Mouse (Mus musculus): ENCODE data around the gene Sptbn1. TPM values are rescaled to one million over a fixed set of nuclear protein-coding genes. Genes with fewer than 3 reads are reported as not detected.

The Sptbn1 gene
- total RNA-seq, 1 experiment from 2014 or later: 123 TPM

DNA sequence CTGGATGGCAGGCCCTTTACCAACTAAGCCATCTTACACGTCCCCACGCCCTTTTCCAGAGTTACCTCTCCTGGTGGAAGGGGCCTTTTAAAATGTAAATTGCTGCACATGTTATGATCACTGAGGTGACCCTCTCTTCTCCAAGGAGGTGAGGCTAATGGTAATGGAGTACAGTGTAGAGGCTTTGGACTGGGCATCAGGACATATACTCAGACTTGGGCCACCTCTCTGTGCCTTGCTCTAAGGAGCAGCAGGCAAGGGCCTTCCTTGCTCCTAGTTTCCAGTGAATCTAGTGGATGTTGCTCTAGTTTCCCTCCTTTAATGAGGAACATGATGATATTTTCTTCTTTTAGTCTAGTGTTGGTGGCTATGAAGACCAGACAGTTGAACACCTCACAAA, 166.8 kb downstream of the Sptbn1 start:
- ATAC-seq (replicated peaks; ENCODE audit: insufficient number of reproducible peaks, low FRiP score, low TSS enrichment, poor library complexity, severe bottlenecking): no peak

DNA sequence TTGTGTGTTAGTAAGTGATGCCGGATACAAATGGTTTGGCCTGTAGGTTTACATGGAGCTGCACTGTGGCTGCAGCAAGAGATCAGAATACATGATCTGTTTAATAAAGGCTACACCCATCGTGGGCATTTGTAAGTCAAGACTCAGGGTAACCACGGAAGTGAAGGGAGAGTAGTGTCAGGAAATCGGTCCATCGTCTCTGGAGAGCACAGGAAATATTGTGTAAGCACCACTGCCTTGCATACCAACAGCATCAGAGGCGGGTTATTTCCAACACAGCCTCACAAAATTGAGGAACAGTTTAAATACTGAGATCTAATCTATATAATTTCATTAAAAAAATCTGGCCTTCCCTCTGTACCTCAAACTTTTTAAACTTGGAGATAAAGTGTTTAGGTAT, 168.1 kb downstream of the Sptbn1 start:
- ATAC-seq (replicated peaks; ENCODE audit: insufficient number of reproducible peaks, low FRiP score, low TSS enrichment, poor library complexity, severe bottlenecking): no peak

DNA sequence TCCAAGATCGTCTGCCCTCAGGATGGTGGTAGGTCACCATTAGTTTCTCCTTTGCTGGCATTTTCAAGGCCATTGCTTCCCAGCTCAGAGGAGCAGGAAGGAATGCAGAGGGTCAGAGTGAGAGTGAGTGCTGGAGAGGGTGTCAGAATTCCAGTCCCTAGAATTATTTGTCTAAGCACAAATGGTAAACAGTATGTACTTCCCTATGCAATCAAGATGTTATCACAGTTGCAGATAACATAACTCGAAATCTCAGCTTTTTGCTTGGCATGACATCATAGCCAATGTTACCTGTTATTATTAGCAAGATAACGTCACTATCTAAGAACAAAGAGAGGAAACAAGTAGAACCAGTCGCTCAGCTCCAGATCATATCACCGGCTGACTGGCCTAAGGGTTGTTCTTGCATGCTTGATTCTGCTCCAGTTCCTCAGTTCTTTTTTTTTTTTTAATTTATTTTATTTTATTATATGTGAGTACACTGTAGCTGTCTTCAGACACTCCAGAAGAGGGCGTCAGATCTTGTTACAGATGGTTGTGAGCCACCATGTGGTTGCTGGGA, 172.7 kb downstream of the Sptbn1 start:
- ATAC-seq (replicated peaks; ENCODE audit: insufficient number of reproducible peaks, low FRiP score, low TSS enrichment, poor library complexity, severe bottlenecking): no peak

DNA sequence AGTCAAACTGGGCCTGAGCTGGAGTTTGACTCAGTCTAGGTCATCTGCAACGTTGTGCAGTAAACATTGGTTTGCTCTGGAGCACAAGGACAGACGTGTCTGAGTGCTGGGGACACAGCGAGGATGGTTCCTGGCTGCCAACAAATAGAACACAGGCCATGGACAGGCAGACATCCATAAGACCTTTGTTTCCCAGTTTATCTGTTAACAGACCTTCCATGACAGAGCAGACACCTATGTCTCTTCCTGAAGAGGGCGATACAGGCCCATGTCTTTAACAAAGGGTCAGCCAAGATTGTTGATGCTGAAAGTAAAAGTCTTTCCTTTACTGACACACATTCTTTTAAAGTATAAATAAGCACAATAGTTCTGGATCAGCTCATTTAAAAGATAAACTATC, 176.1 kb downstream of the Sptbn1 start:
- ATAC-seq (replicated peaks; ENCODE audit: insufficient number of reproducible peaks, low FRiP score, low TSS enrichment, poor library complexity, severe bottlenecking): no peak

DNA sequence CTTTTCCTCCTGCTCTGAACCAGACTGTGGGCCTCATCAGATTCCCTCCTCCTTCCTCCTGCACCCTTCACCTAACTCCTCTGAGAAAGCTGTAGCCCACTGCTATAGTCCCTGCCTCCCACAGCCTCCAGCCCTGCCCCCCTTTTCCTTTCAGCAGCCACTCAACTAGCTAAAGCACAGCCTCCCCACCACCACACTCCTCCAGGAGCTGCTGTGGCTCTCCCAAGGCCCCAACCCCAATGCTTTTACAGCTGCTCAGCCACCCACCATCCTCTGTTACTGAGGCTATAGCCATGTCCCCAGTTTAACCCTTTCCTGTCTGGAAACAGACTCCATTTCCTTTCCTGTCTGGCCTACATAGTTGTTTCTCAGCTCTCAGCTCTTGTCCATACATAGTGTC, 182.9 kb downstream of the Sptbn1 start:
- no peak for ATAC-seq (replicated peaks; ENCODE audit: insufficient number of reproducible peaks, low FRiP score, low TSS enrichment, poor library complexity, severe bottlenecking)

DNA sequence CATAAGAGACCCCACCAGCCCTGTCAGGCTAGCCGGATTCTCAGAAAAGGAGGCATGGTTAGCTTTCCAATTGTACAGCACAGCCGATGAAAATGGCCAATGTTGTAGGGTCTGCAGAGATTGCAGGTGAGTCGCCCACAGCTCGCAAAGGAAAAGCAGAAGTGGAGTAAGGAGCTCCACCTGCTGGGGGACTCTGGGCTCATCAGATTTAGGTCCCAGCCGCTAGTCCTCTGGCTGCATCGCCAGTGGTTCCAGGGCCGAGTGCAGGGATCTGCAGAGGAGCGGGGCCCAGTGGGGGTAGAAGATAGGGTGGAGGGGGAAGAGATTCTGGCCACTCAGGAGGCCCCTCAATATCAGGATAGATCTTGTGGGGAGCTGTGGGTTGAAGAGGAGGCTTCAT, 210.7 kb downstream of the Sptbn1 start:
- ATAC-seq (replicated peaks; ENCODE audit: insufficient number of reproducible peaks, low FRiP score, low TSS enrichment, poor library complexity, severe bottlenecking): 0 out of 2 replicates have a peak, but pooled peaks have one; percentile 47

Other genes starting within 250 kb of the Sptbn1 start
- 13.4 to 15.1 TPM (median 14.8 TPM) in 3 replicates for gene Eml6, start 242.1 kb downstream of the Sptbn1 start, total RNA-seq (2017)
- gene 4930505A04Rik, start 203.7 kb upstream of the Sptbn1 start, total RNA-seq (2017): not detected in 3 replicates